Mouse (Mus musculus): ENCODE data around the gene Esrrb. TPM values are rescaled to one million over a fixed set of nuclear protein-coding genes. Genes with fewer than 3 reads are reported as not detected.

The Esrrb gene
- total RNA-seq, 1 experiment: 120 TPM

DNA sequence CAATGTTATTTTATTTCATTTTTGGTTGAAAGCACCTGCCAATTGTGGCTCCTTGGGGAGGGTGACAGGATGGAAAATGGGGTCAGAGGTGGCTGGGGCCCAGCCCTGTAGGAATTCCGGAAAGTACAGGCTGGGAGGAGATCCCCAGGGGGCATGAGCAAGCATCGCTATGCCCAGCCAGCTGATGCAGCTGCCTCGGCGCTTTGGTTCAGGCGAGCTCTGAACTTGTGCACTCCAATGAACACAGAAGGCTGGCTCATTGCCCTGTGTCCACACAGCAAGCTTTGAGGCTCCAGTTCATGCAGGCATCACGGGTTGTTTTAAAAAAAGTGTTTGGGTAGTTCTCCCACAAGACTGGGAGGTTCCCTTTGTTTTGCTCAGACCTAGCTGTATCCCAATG is 156.8 kb downstream of the Esrrb start:
- no peak overlapping the region for H3K4me3 ChIP-seq (ENCODE audit: insufficient read depth in 1 of 2, low read depth in 1 of 2, low read length in 2 of 2, poor library complexity in 1 of 2, severe bottlenecking in 1 of 2)
- H3K27ac ChIP-seq (ENCODE audit: insufficient read depth, low read depth, low read length, poor library complexity, severe bottlenecking): no peak overlapping the region
- TF ChIP-seq ZC3H11A (IDR thresholded peaks at IDR 0.05; ENCODE audit: borderline replicate concordance, low read depth, low read length): no peak
- TF ChIP-seq HCFC1 (IDR thresholded peaks at IDR 0.05; ENCODE audit: borderline replicate concordance, insufficient read depth, low read length): no peak
- TF ChIP-seq ZNF384 (IDR thresholded peaks at IDR 0.05; ENCODE audit: low read depth, low read length): no peak
- TF ChIP-seq MAFK (IDR thresholded peaks at IDR 0.05; ENCODE audit: insufficient read depth, low read depth, low read length): no peak
- TF ChIP-seq CHD2 (IDR thresholded peaks at IDR 0.05; ENCODE audit: low read depth, low read length): no peak
- no peaks in the 10 kb centered on the region for H3K9me3 ChIP-seq (ENCODE audit: control insufficient read depth, insufficient read depth, low read depth, low read length)
- H3K9ac ChIP-seq (ENCODE audit: insufficient read depth, low read depth, low read length, poor library complexity, severe bottlenecking): no peak overlapping the region
- in situ Hi-C loops (cut with MboI; ENCODE audit: low sequenced_read_pairs in 2 of 2, unreplicated experiment in 2 of 2): no loop called here
- peaks cover 4 to 19% of the 10 kb centered on the region in 2 experiments; a peak in 3 of 4 replicates for H3K4me1 ChIP-seq (ENCODE audit: control insufficient read depth in 2 of 2, insufficient read depth in 2 of 2, low read length in 2 of 2, poor library complexity in 1 of 2)
- H3K36me3 ChIP-seq (ENCODE audit: control insufficient read depth, insufficient read depth, low read length, poor library complexity, severe bottlenecking): peaks cover 81% of the 10 kb centered on the region
- DNase-seq (ENCODE audit: low read depth, low spot score): no peak

DNA sequence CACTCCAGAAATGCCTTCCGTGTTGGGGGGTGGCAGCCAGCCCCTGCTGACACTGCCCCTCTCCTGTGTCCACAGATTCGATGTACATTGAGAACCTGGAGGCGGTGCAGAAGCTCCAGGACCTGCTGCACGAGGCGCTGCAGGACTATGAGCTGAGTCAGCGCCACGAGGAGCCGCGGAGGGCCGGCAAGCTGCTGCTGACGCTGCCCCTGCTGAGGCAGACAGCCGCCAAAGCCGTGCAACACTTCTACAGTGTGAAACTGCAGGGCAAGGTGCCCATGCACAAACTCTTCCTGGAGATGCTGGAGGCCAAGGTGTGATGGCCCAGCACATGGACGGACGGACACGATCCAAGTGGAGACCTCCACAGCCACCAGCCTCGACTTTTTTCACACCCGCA is 157.8 kb downstream of the Esrrb start:
- no peak overlapping the region for H3K9ac ChIP-seq (ENCODE audit: insufficient read depth, low read depth, low read length, poor library complexity, severe bottlenecking)
- TF ChIP-seq ZNF384 (IDR thresholded peaks at IDR 0.05; ENCODE audit: low read depth, low read length) (no peak), MAFK (IDR thresholded peaks at IDR 0.05; ENCODE audit: insufficient read depth, low read depth, low read length) (peak; percentile 62; the same call in 1 of the 2 replicates)
- no peak overlapping the region for H3K4me3 ChIP-seq (ENCODE audit: insufficient read depth in 1 of 2, low read depth in 1 of 2, low read length in 2 of 2, poor library complexity in 1 of 2, severe bottlenecking in 1 of 2)
- in situ Hi-C loops (cut with MboI; ENCODE audit: low sequenced_read_pairs in 2 of 2, unreplicated experiment in 2 of 2): no loop called here
- no peaks in the 10 kb centered on the region for H3K9me3 ChIP-seq (ENCODE audit: control insufficient read depth, insufficient read depth, low read depth, low read length)
- no peak for DNase-seq (ENCODE audit: low read depth, low spot score)
- H3K27ac ChIP-seq (ENCODE audit: insufficient read depth, low read depth, low read length, poor library complexity, severe bottlenecking): no peak overlapping the region
- H3K36me3 ChIP-seq (ENCODE audit: control insufficient read depth, insufficient read depth, low read length, poor library complexity, severe bottlenecking): peaks cover 80% of the 10 kb centered on the region
- peaks cover 4 to 17% of the 10 kb centered on the region in 2 experiments; a peak in 3 of 4 replicates for H3K4me1 ChIP-seq (ENCODE audit: control insufficient read depth in 2 of 2, insufficient read depth in 2 of 2, low read length in 2 of 2, poor library complexity in 1 of 2)

DNA sequence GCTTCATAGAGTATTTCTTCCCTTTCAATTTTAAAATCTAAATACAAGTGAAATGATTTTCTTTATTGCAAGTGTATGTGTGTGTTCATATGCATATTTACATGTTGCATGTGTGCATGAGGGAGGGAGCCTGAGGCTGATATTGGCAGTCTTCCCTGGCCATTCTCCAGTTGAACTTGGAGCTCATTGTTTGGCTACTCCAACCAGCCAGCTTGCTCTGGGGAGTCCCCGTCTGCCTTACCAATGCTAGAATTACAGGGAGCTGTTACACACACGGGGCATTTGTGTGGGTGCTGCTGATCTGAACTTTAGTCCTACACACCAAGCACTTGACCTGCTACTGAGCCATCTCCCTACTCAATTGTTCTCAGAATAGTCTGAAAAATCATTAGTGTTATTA is 173.4 kb downstream of the Esrrb start:
- no peak for DNase-seq (ENCODE audit: low read depth, low spot score)

DNA sequence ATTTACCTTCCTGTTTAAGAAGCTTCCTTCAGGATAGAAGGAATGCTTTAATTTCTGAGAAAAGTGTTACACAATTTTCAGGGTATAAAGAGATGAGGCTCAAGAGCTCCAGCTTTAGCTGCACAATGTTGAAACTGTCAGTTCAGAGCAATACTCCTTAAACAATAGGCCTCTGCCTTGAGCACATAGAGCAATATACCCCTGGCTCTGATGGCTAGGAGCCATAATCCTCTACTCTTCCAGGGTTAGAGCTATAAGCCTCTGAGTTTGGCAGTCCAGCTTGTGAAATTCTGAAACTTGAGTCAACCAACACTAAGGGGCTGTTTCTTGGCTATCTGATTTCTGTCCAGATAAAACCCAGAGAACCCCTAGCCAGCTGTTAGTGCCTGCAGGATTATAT is 176.9 kb downstream of the Esrrb start:
- no peak overlapping the region for H3K4me3 ChIP-seq (ENCODE audit: insufficient read depth in 1 of 2, low read depth in 1 of 2, low read length in 2 of 2, poor library complexity in 1 of 2, severe bottlenecking in 1 of 2)
- no peak for TF ChIP-seq HCFC1 (IDR thresholded peaks at IDR 0.05; ENCODE audit: borderline replicate concordance, insufficient read depth, low read length)
- no peak for TF ChIP-seq MAFK (IDR thresholded peaks at IDR 0.05; ENCODE audit: insufficient read depth, low read depth, low read length)
- no peak for TF ChIP-seq CHD2 (IDR thresholded peaks at IDR 0.05; ENCODE audit: low read depth, low read length)
- no peak for TF ChIP-seq ZC3H11A (IDR thresholded peaks at IDR 0.05; ENCODE audit: borderline replicate concordance, low read depth, low read length)
- no peak for TF ChIP-seq ZNF384 (IDR thresholded peaks at IDR 0.05; ENCODE audit: low read depth, low read length)
- in situ Hi-C loops (cut with MboI; ENCODE audit: low sequenced_read_pairs in 2 of 2, unreplicated experiment in 2 of 2): no loop called here
- DNase-seq (ENCODE audit: low read depth, low spot score): no peak
- no peak overlapping the region for H3K27ac ChIP-seq (ENCODE audit: insufficient read depth, low read depth, low read length, poor library complexity, severe bottlenecking)
- no peaks in the 10 kb centered on the region for H3K4me1 ChIP-seq (ENCODE audit: control insufficient read depth in 2 of 2, insufficient read depth in 2 of 2, low read length in 2 of 2, poor library complexity in 1 of 2)
- no peak overlapping the region for H3K9ac ChIP-seq (ENCODE audit: insufficient read depth, low read depth, low read length, poor library complexity, severe bottlenecking)
- no peaks in the 10 kb centered on the region for H3K36me3 ChIP-seq (ENCODE audit: control insufficient read depth, insufficient read depth, low read length, poor library complexity, severe bottlenecking)
- no peaks in the 10 kb centered on the region for H3K9me3 ChIP-seq (ENCODE audit: control insufficient read depth, insufficient read depth, low read depth, low read length)

More for the DNA sequence above, 173.4 kb downstream of the Esrrb start:
- in situ Hi-C loops (cut with MboI; ENCODE audit: low sequenced_read_pairs in 2 of 2, unreplicated experiment in 2 of 2): no loop called here
- Histone ChIP-seq H3K9ac (ENCODE audit: insufficient read depth, low read depth, low read length, poor library complexity, severe bottlenecking) (no peak overlapping the region), H3K36me3 (ENCODE audit: control insufficient read depth, insufficient read depth, low read length, poor library complexity, severe bottlenecking) (no peaks in the 10 kb centered on the region), H3K4me3 (ENCODE audit: insufficient read depth in 1 of 2, low read depth in 1 of 2, low read length in 2 of 2, poor library complexity in 1 of 2, severe bottlenecking in 1 of 2) (no peak overlapping the region), H3K4me1 (ENCODE audit: control insufficient read depth in 2 of 2, insufficient read depth in 2 of 2, low read length in 2 of 2, poor library complexity in 1 of 2) (no peaks in the 10 kb centered on the region), H3K27ac (ENCODE audit: insufficient read depth, low read depth, low read length, poor library complexity, severe bottlenecking) (no peak overlapping the region), H3K9me3 (ENCODE audit: control insufficient read depth, insufficient read depth, low read depth, low read length) (no peaks in the 10 kb centered on the region)
- TF ChIP-seq MAFK (IDR thresholded peaks at IDR 0.05; ENCODE audit: insufficient read depth, low read depth, low read length) (no peak), HCFC1 (IDR thresholded peaks at IDR 0.05; ENCODE audit: borderline replicate concordance, insufficient read depth, low read length) (no peak), CHD2 (IDR thresholded peaks at IDR 0.05; ENCODE audit: low read depth, low read length) (no peak), ZNF384 (IDR thresholded peaks at IDR 0.05; ENCODE audit: low read depth, low read length) (no peak), ZC3H11A (IDR thresholded peaks at IDR 0.05; ENCODE audit: borderline replicate concordance, low read depth, low read length) (no peak)

DNA sequence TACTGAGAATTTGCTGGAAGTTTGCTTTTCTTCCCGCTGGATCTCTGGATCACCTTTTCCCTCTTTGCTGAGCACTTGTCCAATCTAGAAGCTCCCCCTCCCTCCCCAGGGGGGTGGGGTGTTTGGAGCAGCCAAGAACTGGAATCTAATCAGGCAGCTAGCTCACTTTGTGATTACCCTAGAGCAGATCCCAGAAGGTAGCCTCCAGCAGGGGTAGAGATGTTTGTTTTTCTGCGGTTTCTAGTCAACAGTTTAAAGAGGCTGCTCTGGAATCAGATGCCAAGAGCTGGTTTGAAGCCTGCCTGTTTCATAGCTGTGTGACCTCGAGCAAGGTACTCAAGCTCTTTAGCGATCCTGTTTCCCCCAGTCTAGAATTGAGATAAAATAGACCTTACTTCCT is 177.8 kb downstream of the Esrrb start:
- DNase-seq (ENCODE audit: low read depth, low spot score): no peak
- no peak overlapping the region for H3K9ac ChIP-seq (ENCODE audit: insufficient read depth, low read depth, low read length, poor library complexity, severe bottlenecking)
- no peak overlapping the region for H3K4me3 ChIP-seq (ENCODE audit: insufficient read depth in 1 of 2, low read depth in 1 of 2, low read length in 2 of 2, poor library complexity in 1 of 2, severe bottlenecking in 1 of 2)
- H3K27ac ChIP-seq (ENCODE audit: insufficient read depth, low read depth, low read length, poor library complexity, severe bottlenecking): no peak overlapping the region
- TF ChIP-seq ZNF384 (IDR thresholded peaks at IDR 0.05; ENCODE audit: low read depth, low read length) (no peak), HCFC1 (IDR thresholded peaks at IDR 0.05; ENCODE audit: borderline replicate concordance, insufficient read depth, low read length) (no peak), CHD2 (IDR thresholded peaks at IDR 0.05; ENCODE audit: low read depth, low read length) (no peak), MAFK (IDR thresholded peaks at IDR 0.05; ENCODE audit: insufficient read depth, low read depth, low read length) (no peak)
- no peaks in the 10 kb centered on the region for H3K36me3 ChIP-seq (ENCODE audit: control insufficient read depth, insufficient read depth, low read length, poor library complexity, severe bottlenecking)
- H3K4me1 ChIP-seq (ENCODE audit: control insufficient read depth in 2 of 2, insufficient read depth in 2 of 2, low read length in 2 of 2, poor library complexity in 1 of 2): no peaks in the 10 kb centered on the region
- in situ Hi-C loops (cut with MboI; ENCODE audit: low sequenced_read_pairs in 2 of 2, unreplicated experiment in 2 of 2): no loop called here
- no peaks in the 10 kb centered on the region for H3K9me3 ChIP-seq (ENCODE audit: control insufficient read depth, insufficient read depth, low read depth, low read length)

Data from ES-E14 (cell line).